Mouse (Mus musculus) right cerebral cortex, adult 18-20 months (tissue): ENCODE results near the gene Htr5a.

Source experiments
- DNase-seq: peaks from one replicate; pipeline ENCODE4 v3.0.0; 2022; ENCODE audit warnings: mixed read lengths

Gene Htr5a

GRCm38 (mm10) chr5:27841701-27842295 lies at the start of gene Htr5a:
TSS of gene Htr5a (plus strand) at chr5:27842149.
- peak; percentile 75 for DNase-seq

- DNase-seq = no peak
These were observed 49.8 kb upstream of the Htr5a start for GRCm38 (mm10) chr5:27792173-27792470.

- no peak for DNase-seq
These were observed 49.3 kb upstream of the Htr5a start for GRCm38 (mm10) chr5:27792531-27793205.

- peak; percentile 75 for DNase-seq
These were observed 48.0 kb upstream of the Htr5a start for GRCm38 (mm10) chr5:27793923-27794322.

GRCm38 (mm10) chr5:27814282-27814681 lies 27.7 kb upstream of the Htr5a start:
- no peak for DNase-seq

- DNase-seq = no peak
These were observed 22.9 kb upstream of the Htr5a start for GRCm38 (mm10) chr5:27818840-27819672.

- no peak for DNase-seq
These were observed 20.8 kb upstream of the Htr5a start for GRCm38 (mm10) chr5:27821161-27821560.

- DNase-seq = no peak
These were observed 14.0 kb upstream of the Htr5a start for GRCm38 (mm10) chr5:27827971-27828370.

- no peak for DNase-seq
These were observed 6.9 kb upstream of the Htr5a start for GRCm38 (mm10) chr5:27835096-27835495.

GRCm38 (mm10) chr5:27838061-27838460 lies 3.9 kb upstream of the Htr5a start:
- DNase-seq = no peak

- peak; percentile 42 for DNase-seq
These were observed 847 bp downstream of the Htr5a start for GRCm38 (mm10) chr5:27842671-27843320.

GRCm38 (mm10) chr5:27846979-27847378 lies 5.0 kb downstream of the Htr5a start:
- no peak for DNase-seq

GRCm38 (mm10) chr5:27854290-27854689 lies 12.3 kb downstream of the Htr5a start:
- no peak for DNase-seq

- no peak for DNase-seq
These were observed 13.8 kb downstream of the Htr5a start for GRCm38 (mm10) chr5:27855726-27856125.

- peak; percentile 54 for DNase-seq
These were observed 31.5 kb downstream of the Htr5a start for GRCm38 (mm10) chr5:27873240-27874082.

GRCm38 (mm10) chr5:27874211-27874610 lies 32.3 kb downstream of the Htr5a start:
- peak; percentile 9 for DNase-seq

- DNase-seq = no peak
These were observed 33.6 kb downstream of the Htr5a start for GRCm38 (mm10) chr5:27875341-27876105.

GRCm38 (mm10) chr5:27878356-27878755 lies 36.4 kb downstream of the Htr5a start:
- DNase-seq = no peak

- no peak for DNase-seq
These were observed 37.8 kb downstream of the Htr5a start for GRCm38 (mm10) chr5:27879726-27880125.

GRCm38 (mm10) chr5:27880329-27881036 lies 38.5 kb downstream of the Htr5a start:
- DNase-seq = no peak

GRCm38 (mm10) chr5:27881261-27881660 lies 39.3 kb downstream of the Htr5a start:
- DNase-seq = no peak
